Mouse (Mus musculus) ES-Bruce4 (cell line): ENCODE measurements around the gene Fam205a2. TPM values are rescaled to one million over a fixed set of nuclear protein-coding genes. Genes with fewer than 3 reads are reported as not detected.
"Not testable (repeated sequence)": the region's sequence is repeated elsewhere in the genome, so short reads cannot be mapped to it uniquely, and the experiment has no call there.

ENCODE experiments used
- H3K27ac ChIP-seq: 2 replicates; pipeline ENCODE4 v1.5.1; 2012; ENCODE audit warnings: low read length, inconsistent platforms; ENCODE audit not compliant: insufficient read depth
- H3K27me3 ChIP-seq: 2 replicates; pipeline ENCODE4 v1.6.1; 2012; ENCODE audit warnings: mild to moderate bottlenecking, low read length, inconsistent platforms; ENCODE audit not compliant: control insufficient read depth, poor library complexity, insufficient read depth, severe bottlenecking
- H3K36me3 ChIP-seq: 2 replicates; pipeline ENCODE4 v1.6.1; 2012; ENCODE audit warnings: inconsistent platforms, mild to moderate bottlenecking, low read length, moderate library complexity; ENCODE audit not compliant: control insufficient read depth, poor library complexity, insufficient read depth, severe bottlenecking
- H3K4me1 ChIP-seq: one replicate; pipeline ENCODE4 v1.8.1; 2011; ENCODE audit warnings: low read length; ENCODE audit not compliant: control insufficient read depth, insufficient read depth
- H3K4me3 ChIP-seq: 2 replicates; pipeline ENCODE4 v1.5.1; 2011; ENCODE audit warnings: low read depth, mild to moderate bottlenecking, low read length
- H3K9ac ChIP-seq: 2 replicates; pipeline ENCODE4 v1.6.1; 2012; ENCODE audit warnings: low read depth, mild to moderate bottlenecking, inconsistent platforms; ENCODE audit not compliant: poor library complexity, severe bottlenecking
- H3K9me3 ChIP-seq: replicated peaks from 2 replicates; pipeline ENCODE4 v1.6.1; 2012; ENCODE audit warnings: mild to moderate bottlenecking, low read length, inconsistent platforms; ENCODE audit not compliant: control insufficient read depth, poor library complexity, insufficient read depth, severe bottlenecking
- polyA plus RNA-seq: library from polyadenylated mRNA; stranded (reverse); fragments of >200 nt; gene quantifications from 2 replicates; pipeline ENCODE4 v1.2.4, GENCODE M21; 2011; ENCODE audit warnings: low read depth; ENCODE audit not compliant: missing spikeins, insufficient read depth, insufficient read length

Gene Fam205a2
- not detected in 2 replicates for polyA plus RNA-seq

- H3K9ac ChIP-seq, H3K4me1 ChIP-seq, H3K27ac ChIP-seq: not testable (repeated sequence)
These were observed at the start of gene Fam205a2 for GRCm38 (mm10) chr4:42528075-42528474. Fam205a2 (minus strand) TSS chr4:42528175.

More at GRCm38 (mm10) chr4:42528075-42528474, at the start of gene Fam205a2:
- H3K27me3 ChIP-seq, H3K4me3 ChIP-seq, H3K9me3 ChIP-seq, H3K36me3 ChIP-seq: not testable (repeated sequence)

Other genes starting within 250 kb of the Fam205a2 start
- not detected in 2 replicates for gene Gm21953, start 233.9 kb downstream of the Fam205a2 start, polyA plus RNA-seq
- gene Fam205a3, start 209.8 kb downstream of the Fam205a2 start, polyA plus RNA-seq, result not detected in 2 replicates
- not detected in 2 replicates for gene Gm21586, start 88.8 kb downstream of the Fam205a2 start, polyA plus RNA-seq
- gene Gm2163, start 61.4 kb downstream of the Fam205a2 start, polyA plus RNA-seq, result not detected in 2 replicates
- gene Gm10591, start 84.0 kb upstream of the Fam205a2 start, polyA plus RNA-seq, result not detected in 2 replicates
- gene Gm2564, start 101.5 kb upstream of the Fam205a2 start, polyA plus RNA-seq, result not detected in 2 replicates
- not detected in 2 replicates for gene Ccl27b, start 127.1 kb upstream of the Fam205a2 start, polyA plus RNA-seq
- not detected in 2 replicates for gene Il11ra2, start 133.7 kb upstream of the Fam205a2 start, polyA plus RNA-seq
- gene 4930578G10Rik, start 207.4 kb upstream of the Fam205a2 start, polyA plus RNA-seq, result 2.5 TPM in 1 of 2 replicates, not detected in the other
- not detected in 2 replicates for gene Ccl19, start 228.4 kb upstream of the Fam205a2 start, polyA plus RNA-seq
- not detected in 2 replicates for gene Ccl21a, start 245.8 kb upstream of the Fam205a2 start, polyA plus RNA-seq